Mouse (Mus musculus): Measurements from ENCODE around the gene Hus1.

GRCm38 (mm10) chr11:8978154-8978553, 32.8 kb downstream of the Hus1 start:
- TF ChIP-seq CTCF (IDR thresholded peaks at IDR 0.05; ENCODE audit: low read depth, low read length) (no peak), TAL1 (conservative IDR thresholded peaks at IDR 0.05; ENCODE audit: low read depth, low read length) (no peak), GATA1 (IDR thresholded peaks at IDR 0.05; ENCODE audit: borderline replicate concordance, low read length) (no peak), POLR2AphosphoS5 (IDR thresholded peaks at IDR 0.05; ENCODE audit: insufficient replicate concordance, low read depth, low read length) (no peak)

Measured in G1E (cell line).